Mouse (Mus musculus): Measurements from ENCODE around the gene Nmnat2. TPM values are rescaled to one million over a fixed set of nuclear protein-coding genes. Genes with fewer than 3 reads are reported as not detected.
"Not testable (repeated sequence)": the region's sequence is repeated elsewhere in the genome, so short reads cannot be mapped to it uniquely, and the experiment has no call there.

The Nmnat2 gene
- total and polyA plus RNA-seq, 3 experiments = 0.78 to 1.1 (median 0.84) TPM

DNA sequence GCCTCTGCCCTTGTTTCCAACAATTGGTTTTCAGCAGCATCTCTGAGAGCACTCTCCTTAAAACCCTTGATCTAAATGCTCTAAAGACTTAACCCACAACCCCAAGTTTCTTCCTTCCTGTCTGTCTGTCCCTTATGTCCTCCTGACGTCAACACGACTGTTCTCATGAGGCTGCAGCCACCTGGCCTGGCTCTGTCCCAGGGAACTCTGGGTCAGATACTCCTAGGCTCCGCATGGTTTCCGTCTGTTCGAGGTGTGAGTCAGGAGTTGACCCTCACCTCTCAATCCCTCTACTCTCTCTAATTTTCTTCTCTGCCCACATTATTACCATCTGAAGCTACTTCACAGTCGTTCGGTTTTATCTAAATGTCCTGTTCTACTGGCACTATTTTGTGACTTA lies 103.5 kb downstream of the Nmnat2 start:
- no peak for DNase-seq

DNA sequence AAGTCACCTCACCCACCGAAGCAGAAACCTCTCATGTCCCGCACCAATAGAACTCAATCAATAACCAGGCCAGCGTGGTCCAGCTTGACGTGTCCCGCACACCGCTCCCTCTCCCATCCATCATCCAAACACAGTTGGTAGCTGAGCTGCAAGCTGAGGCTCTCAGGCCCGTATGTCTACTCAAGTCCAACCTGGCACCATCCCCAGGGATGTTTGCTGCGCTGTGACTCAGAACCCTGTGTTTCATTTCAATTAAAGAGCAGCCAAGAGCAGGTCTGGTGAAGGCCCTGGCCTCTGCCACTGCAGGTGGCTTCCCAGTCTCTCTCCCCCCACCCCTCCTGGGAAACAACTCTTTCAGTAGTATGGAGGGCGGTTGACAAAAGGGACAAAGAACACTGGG lies 104.8 kb downstream of the Nmnat2 start:
- DNase-seq = no peak

DNA sequence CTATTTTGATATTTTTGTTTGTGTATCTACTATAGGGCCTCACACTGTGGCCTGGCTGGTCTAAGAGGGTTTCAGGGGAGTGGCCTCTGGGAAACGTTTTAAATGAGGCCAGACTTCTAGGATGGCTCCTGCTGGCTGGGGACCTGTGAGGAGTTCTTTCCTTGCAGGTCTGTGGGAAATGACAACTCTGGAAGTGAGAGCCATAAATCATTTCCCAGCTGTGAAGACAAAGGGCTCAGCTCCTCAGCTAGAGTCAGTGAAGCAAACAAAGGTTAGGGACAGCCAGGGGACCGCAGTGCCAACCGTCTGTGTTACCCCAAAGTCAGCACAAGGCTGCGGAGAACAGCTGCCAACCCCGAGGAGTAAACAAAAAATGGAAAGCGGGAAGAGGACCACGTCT lies 107.8 kb downstream of the Nmnat2 start:
- DNase-seq = no peak

DNA sequence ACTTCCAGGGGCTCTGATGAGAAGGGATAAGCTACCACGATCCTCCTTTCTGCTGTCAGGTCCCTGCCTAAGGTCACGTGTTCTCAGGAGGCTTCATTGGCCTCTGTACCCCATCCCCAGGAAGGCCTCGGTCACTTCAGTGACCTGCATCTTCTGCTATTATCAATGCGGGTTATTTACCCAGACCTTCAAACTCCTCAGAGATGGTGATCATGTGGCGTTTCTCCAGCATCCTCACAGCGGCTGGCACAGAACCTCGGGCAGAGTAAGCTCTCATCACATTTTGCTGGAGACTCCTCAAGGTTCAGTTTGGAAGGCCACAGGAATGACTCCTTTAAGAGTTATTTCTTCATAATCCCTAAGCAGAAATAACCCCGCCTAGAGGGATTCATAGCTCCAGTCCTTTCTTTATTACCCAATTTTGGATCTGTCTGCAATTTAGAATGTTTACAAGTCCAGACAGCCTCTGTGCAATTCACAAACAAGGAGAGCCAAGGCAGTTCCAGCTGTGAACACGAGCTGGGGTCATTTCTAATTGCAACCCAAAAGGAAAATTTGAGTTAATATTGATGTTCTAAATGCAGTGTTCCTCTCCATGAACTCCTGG lies 110.1 kb downstream of the Nmnat2 start:
- DNase-seq = peak; percentile 5

DNA sequence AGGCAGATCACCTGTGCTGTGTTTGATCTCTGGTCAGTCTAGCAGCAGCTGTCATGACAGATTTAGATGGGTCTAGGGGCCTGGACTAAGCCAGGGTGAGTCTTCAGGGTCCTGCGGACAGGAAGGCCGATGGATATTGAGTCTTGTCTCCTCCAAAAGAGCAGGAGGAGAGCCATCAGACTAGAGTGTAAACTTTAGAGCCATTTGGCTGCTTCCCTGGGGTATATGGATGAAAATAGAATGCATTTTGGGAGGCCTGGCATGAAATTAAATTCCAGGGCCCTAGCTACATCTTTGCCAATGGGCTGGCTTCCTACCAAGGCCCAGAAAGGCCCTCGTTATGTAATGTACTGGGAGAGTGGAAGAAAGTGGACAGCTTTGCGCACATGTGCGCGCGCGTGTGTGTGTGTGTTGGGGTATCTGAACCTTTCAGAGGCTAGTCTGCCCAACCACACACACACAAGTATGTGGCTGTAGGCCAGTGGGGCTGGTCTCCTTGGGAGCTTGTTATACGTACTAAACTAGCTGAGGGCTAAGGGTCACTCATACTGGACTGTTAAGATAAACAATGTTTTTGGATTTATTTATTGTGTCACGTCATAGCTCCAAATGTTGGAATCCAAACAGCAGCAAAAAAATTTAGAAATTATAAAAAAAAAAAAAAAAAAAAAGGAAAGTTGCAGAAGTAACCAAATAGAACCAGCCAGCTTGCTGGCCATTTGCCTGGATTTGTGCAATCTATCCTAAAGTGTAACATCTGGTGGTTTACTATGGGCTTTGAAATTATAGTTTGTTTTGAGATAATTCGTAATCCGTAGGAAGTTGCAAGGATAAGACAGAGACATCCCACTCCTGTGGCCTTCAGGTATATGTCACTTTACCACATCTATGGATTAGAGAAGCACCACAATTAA lies 110.9 kb downstream of the Nmnat2 start:
- DNase-seq = peak; percentile 41

DNA sequence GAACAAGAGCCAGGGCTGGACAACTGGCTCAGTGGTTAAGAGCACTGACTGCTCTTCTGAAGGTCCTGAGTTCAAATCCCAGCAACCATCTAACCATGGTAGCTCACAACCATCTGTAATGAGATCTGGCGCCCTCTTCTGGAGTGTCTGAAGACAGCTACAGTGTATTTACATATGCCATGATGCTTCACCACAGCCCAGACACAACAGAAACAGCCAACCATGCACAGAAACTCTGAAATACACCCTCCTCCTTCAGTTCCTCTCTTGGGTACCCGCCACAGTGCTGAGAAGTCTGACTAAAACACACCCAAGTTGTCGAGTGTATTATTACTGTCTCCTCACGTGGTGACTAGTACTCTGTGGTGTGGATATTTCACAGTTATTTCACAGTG lies 111.6 kb downstream of the Nmnat2 start:
- no peak for DNase-seq

DNA sequence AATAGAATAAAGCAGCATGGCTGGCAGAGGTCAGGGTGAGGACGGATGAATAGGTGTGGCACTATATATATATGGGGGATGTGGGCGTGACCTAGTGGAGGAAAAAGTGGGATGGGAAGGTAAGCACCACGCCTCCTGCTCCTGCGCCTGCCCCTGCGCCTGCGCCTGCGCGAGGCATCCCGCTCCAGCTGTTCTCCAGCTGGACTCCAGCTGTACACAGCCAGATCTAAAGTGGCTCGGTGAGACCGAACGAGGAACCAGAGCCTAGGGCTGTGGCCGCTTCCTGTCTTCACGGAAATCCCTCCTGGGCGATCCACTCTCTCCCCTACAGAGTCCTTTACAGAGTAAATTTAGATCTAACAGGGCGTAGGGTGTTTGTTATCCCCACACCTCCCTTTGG lies 116.8 kb downstream of the Nmnat2 start:
- no peak for DNase-seq

DNA sequence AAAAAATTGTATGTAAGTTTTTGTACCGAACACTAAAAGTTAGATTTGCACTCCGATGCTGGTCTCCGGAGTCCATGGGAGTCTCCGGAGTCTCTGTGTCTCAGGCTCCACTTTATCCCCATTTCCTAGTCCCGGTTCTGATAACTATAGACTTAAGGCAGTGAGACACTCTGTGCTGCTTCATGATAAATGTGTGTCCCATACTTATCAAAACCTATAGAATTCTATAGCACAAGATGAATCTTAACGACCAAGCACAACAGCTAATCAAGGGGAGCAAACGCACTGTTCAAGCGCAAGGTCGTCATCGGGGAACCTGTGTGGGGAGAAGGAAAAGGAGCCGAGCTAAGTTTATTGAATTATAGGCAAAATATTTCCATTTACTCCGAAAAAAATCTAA lies 117.2 kb downstream of the Nmnat2 start:
- no peak for DNase-seq

DNA sequence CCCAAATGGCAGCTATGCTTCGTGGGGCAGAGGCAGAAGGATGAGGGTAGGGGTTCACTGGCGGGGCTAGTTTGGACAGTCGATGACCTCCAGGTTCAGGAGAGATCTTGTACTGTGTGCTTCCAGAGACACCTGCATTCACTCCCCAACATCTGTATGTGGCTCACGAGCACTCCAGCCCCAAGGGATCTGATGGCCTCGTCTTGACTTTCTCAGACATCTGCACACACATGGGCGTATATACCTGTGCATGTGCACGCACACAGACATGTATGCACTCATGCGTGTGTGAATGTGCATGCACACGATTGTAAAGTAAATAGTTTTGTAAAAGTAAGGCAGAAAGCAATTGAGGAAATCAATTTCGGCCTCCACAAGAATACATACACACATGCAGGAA lies 117.9 kb downstream of the Nmnat2 start:
- DNase-seq = no peak

DNA sequence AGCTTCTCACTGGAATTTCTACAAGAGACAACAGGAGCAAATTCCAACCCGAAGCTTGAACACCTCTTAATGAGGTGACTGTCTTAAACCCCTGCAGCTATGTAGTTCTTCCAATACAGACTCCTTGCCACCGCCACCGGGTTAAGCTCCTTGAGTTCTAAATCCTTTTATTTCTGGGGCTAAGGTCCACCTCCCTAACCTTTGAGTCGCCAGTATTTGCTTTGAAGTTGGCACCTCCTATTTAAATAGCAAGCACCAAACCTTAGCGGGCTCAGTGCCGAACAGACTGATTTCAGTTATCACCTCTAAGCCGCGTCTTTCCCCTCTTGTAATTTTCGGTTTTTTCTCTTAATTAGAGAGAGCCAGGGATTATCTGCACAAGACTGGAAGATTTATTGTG lies 118.6 kb downstream of the Nmnat2 start:
- no peak for DNase-seq

DNA sequence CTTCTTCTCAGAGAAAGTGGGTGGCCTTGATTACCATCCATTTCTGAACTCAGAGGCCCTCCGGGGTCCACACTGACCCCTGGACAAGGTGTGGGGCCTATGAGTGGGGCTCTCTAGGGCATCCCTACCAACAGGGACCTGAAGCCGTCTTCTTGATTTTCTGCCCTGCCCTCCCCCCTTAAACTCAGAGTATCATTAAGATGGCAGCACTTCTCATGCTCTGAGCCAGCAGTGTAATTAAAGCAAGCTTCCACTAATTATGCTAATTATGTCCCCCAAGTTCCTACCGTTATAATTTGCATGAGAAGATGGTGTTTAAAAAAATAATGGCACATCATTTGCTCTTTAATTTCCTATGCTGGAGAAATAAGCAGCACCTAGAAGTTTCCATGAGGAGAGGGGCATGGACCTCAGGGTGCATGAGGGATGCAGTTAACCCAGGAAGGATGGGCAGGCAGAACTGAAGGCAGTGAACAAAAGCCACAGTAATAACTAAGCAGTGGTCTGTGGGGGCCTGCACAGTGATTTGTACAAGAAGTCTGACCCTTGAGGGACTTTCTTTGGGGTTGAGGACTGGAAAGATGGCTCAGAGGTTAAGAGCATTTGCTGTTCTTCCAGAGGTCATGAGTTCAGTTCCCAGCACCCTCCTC lies 120.4 kb downstream of the Nmnat2 start:
- DNase-seq = no peak

DNA sequence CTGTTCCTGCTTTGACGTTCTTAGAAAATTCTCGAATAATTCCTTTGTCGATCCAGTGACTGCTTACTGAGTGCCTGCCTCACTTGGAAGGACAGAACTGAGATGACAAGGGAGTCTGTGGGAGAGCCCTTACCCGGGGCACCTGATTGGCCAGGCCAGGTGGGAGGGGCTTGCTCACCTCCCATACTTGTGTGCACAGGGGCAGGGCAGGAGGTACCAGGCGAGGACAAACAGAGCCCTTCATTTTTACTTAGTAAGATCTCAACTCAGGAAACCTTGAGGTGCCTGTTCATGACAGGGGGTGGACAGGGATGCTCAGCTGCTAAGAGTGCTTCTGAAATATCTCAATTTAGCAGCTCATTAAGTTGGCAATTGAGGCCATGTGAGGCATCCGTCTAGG lies 121.2 kb downstream of the Nmnat2 start:
- DNase-seq = no peak

DNA sequence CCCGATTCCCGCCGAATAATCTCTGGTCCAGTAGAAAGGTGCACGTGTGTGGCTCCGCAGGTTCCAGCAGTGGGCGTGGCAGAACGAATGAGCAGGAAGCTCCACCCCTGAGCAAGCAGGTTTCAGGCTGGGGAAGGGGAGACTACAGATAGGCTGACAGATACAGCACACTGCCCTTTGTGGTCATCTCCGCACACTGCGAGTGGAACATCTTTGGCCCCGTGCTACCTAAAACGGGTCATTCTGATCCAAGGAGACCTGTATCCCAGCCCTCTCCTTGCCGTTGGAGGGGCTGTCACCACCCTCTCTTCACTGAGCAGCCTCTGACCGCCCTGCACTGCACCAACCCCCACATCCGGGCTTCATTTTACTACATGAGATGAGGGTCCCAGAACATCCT lies 128.4 kb downstream of the Nmnat2 start:
- DNase-seq = not testable (repeated sequence)

DNA sequence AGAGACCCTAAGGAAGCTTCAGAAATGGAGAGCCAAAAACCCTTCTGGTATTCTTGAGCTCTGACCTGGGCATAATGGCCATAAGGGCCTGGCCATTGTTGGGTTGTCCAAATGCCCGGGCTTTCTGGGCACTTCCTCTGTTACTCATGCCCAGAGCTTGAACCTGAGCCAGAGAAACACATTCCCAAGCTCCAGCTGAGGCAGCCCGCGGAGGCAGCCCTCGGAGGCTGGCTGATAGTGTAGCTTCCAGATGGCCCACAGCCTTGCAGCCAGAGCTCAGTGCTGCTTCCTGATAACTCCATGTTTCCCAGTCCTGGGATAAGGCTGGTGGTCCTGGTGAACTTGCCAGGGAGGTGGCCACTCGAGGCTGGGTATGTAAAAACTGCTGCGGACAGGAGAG lies 129.4 kb downstream of the Nmnat2 start:
- peak; percentile 5 for DNase-seq

DNA sequence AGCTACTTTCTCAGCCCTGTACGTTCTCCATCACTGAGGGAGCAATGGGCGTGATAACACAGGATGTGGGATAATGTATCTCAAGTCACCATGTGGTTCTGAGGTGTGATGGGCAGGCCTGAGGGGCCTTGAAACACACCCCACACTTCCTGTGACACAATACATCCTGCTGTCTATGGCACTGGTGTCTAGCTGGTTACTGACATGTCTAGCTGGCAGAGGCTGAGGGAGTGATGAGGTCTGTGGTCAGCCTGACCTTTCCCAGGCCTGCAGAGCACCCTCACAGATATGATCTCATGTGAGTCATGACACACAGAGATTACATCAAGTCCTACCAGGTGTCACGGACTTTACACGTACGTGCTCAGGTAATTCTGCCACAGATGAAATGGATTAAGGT lies 130.4 kb downstream of the Nmnat2 start:
- DNase-seq = no peak

DNA sequence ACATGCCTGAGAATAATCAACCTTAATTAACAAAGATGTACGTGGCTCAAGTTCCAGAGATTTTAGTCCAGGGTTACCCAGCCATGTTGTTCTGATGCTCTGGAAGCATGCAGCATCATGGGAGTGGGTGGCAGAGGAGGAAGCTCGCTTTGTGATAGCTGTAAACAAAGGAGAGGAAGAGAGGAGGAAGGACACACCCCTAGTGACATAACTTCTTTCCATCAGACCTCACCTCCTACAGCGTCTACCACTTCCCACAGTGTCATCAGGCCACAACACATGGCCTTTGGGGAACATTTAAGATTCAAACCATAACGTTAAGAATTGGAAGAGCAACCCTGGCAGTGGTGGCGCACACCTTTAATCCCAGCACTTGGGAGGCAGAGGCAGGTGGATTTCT lies 133.0 kb downstream of the Nmnat2 start:
- no peak for DNase-seq

DNA sequence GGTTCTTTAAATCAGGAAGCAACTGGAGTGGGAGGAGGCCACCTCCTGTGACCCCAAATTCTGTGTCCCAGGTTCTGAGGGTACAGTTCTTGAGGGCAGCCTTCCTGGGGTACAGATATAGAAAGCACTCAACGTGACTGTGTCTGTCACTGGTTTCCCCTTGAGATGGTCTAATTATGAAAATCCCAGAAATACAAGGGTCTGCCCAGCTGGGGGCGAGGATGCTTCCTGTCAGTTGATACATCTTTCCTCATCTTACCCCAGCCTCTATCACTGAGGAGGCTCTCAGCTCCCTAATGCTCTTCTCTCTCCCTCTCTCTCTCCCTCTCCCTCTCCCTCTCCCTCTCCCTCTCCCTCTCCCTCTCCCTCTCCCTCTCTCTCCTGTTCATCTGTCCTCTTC lies 135.3 kb downstream of the Nmnat2 start:
- no peak for DNase-seq

DNA sequence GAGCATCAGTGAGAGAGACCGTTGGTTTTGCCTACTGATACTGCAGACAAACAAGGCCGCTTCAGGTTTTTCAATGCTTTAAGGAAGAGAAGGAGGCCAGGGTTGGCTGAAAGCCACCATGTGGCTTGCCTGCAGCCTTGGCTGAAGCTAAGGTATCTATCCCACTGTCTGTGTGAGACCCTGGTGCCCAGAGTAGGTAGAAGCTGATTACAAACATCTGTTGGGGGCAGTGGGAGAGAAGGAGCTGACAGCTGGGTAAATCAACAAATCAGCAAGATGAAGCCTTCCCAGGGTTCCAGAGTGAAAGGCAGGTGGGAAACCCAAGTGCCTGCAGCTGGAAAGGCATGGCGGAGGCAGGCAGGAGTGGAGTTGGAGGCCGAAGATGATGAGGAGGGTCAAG lies 136.0 kb downstream of the Nmnat2 start:
- DNase-seq = no peak

DNA sequence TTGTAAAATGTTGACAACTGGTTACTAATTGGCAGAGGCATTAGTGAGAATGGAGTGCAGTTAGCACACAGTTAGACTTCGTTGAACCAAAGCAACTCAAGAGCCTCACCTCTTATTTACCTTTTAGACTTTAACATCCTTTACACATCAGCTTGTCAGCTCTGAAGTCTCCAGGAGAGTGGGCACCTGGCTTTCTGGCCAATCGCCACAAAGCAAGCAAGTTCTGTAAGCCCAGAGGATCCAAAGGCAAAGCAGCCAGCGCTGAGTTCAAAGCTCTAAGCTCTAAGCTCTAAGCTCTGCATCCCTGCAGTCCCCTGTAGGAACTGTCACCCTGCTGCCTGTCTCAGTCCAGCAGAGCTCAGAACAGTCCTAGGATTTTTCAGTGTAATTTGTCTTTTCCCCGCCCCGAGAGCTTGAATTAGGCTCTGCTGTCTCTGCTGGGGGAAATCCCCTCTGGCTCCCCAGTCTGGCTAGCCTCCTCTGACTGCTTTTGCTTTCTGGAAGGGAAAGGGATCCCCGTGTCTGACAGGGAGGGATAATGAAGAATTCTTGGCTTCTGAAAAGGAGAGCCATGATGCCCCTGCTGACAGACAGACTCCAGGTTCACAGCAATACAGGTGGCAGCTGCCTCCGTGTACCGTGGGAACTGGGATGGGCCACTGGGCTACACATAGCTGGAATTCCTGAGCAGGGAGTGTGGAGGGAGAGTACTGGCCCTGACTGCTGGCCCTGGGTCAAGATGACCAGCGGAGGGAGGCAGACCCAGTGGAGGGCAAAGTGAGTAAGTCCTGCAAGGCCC lies 136.8 kb downstream of the Nmnat2 start:
- no peak for DNase-seq

DNA sequence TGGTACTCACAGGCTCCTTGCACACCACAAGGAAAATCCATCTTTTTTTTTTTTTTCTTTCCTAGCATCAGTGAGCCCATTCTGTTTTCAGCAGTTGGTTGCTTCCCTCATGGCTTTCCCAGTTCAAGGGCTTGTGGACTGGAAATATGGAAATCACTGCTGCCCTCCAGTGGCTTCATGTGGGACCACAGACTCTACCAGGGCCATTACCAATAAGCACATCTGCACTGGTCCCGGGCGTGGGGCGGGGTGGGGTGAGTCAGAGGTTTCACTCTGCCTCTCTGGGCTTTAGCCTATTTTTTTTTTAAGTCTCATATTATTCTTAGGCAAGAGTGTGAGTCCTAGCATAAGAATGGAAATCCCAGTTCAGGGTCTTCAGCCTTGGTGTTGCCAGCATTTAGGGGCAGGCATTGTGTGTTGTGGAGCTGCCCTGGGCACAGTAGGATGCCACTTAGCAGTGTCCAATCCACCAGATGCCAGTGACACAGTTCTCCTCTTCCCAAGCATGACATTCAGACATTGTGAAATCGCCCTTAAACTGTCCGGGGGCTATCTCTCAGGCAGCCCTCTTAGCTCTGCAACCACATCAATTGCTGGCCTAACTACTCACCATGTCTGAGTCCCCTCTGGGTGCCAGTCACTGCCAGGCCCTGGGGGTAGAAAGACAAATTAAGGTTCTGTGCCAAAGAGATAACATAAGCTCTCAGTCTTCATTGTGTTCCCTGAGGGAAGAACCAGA lies 137.6 kb downstream of the Nmnat2 start:
- peak; percentile 66 for DNase-seq

DNA sequence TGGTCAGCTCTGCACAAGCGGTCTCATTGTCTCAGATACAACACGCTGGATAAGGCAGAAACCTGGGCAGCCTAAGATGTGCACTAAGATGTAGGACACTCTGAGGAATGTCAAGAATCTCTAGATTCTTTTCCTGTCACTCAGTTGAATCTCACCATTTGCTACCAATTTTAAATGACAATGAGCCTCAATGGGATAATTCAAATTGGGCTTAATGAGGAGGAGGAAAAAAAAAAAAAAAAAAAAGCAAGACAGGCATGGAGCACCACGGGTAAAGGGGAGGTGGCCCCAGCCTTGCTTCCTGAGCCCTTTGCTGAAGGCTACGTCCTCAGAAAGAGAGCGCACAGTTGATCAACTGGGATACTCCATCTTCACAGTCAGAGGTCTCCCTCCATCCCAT lies 138.4 kb downstream of the Nmnat2 start:
- DNase-seq = no peak

DNA sequence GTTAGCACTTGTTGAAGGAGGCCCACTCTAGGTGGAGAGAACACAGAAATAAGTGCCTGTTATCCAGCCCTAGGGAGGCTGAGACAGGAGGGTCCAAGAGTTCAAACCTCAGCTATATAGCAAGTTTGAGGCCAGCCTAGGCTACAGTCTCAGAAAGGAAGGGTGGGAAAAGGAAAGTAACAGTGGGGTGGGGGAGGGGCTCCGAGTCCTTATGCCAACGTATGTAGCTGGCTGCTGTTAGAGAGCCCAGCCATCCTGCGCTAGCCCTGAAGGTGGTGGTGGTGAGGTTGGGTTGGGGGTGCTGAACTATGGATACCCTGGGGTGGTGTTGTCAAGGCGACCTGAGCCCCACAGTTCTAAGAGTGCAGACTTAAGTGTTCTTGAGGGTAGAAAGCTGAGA lies 138.8 kb downstream of the Nmnat2 start:
- no peak for DNase-seq

Measured in adrenal gland, adult 2 months (tissue).